Mouse (Mus musculus) adrenal gland, adult 10 weeks (tissue): ENCODE data around the gene Mmrn1. TPM values are rescaled to one million over a fixed set of nuclear protein-coding genes. Genes with fewer than 3 reads are reported as not detected.

Source experiments
- polyA plus RNA-seq: library from polyadenylated mRNA; stranded (reverse); fragments of 350-450 nt; fragmentation: Illumina TruSeq; extraction: RNeasy Lipid Tissue Mini Kit (QIAGEN cat#74804); gene quantifications from one replicate; pipeline ENCODE4 v1.2.3, GENCODE M21; 2014; ENCODE audit warnings: low read depth, low replicate concordance

The Mmrn1 gene
- 2.6 TPM for polyA plus RNA-seq

DNA sequence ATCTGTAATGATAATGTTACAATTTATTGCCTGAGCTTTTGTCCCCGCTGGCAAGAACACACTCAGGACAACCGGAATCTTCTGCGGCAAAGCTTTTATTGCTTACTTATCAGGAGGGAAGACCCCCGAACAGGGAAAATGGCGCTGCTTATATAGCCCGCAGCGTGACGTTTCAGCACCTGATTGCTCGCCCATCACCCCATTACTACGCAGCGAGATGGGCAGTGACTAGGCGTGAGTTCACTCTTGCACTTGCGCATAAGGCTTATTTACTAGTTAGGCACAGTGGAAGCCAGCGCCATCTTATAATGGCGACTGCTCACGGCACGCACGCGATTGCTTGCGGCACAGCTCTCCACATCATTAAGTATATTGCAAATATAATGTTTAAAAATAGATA lies at the start of gene Mmrn1:
TSS of gene Mmrn1 (plus strand) at position 301 of the 400 bp plus-strand sequence.

Other genes with a start within 250 kb of the Mmrn1 start
- gene Snca, start 95.1 kb upstream of the Mmrn1 start, polyA plus RNA-seq: 3.8 TPM